Mouse (Mus musculus) cerebellum, adult 2 months (tissue): ENCODE data around the gene Olfr1359.

Source experiments
- CTCF ChIP-seq: fragments of 200-500 bp; IDR thresholded peaks from 2 replicates; pipeline ENCODE4 v1.5.1; 2011; ENCODE audit warnings: low read depth, mild to moderate bottlenecking, control low read depth, low read length, moderate library complexity, borderline replicate concordance; ENCODE audit not compliant: insufficient read depth
- POLR2A ChIP-seq: fragments of 200-500 bp; IDR thresholded peaks from 2 replicates; pipeline ENCODE4 v1.6.1; 2011; ENCODE audit warnings: low read length, control low read depth, borderline replicate concordance; ENCODE audit not compliant: insufficient read depth

- TF ChIP-seq CTCF (no peak), POLR2A (no peak)
These were observed 51.7 kb downstream of the Olfr1359 start for GRCm38 (mm10) chr13:21749387-21750158.
